Mouse (Mus musculus) heart, adult 2 months (tissue): ENCODE measurements around the gene Corin. TPM values are rescaled to one million over a fixed set of nuclear protein-coding genes. Genes with fewer than 3 reads are reported as not detected.
A peak's percentile ranks its signal among the peaks of the same experiment; 100 is the strongest.

Experiments used
- DNase-seq, 2 experiments: peaks; one replicate each; pipeline ENCODE4 v3.0.0; 2021
- H3K27ac ChIP-seq: fragments of 200-600 bp; 2 replicates; pipeline ENCODE4 v1.8.1; 2022
- H3K27me3 ChIP-seq: fragments of 200-500 bp; 2 replicates; pipeline ENCODE4 v1.6.1; 2012; ENCODE audit warnings: mild to moderate bottlenecking, low read length, inconsistent platforms, mixed read lengths; ENCODE audit not compliant: control insufficient read depth, insufficient read depth
- H3K36me3 ChIP-seq: fragments of 200-500 bp; 2 replicates; pipeline ENCODE4 v1.6.1; 2012; ENCODE audit warnings: low read length, inconsistent platforms; ENCODE audit not compliant: control insufficient read depth, insufficient read depth
- H3K4me1 ChIP-seq: fragments of 200-500 bp; 2 replicates; pipeline ENCODE4 v1.6.1; 2011; ENCODE audit warnings: low read length; ENCODE audit not compliant: control insufficient read depth, insufficient read depth
- H3K4me3 ChIP-seq: fragments of 200-600 bp; 2 replicates; pipeline ENCODE4 v1.8.1; 2022
- H3K79me2 ChIP-seq: fragments of 200-500 bp; replicated peaks from 2 replicates; pipeline ENCODE4 v1.6.1; 2012; ENCODE audit warnings: mild to moderate bottlenecking, inconsistent platforms, low read length, moderate library complexity, mixed read lengths; ENCODE audit not compliant: control insufficient read depth, insufficient read depth
- H3K9ac ChIP-seq: fragments of 200-500 bp; 2 replicates; pipeline ENCODE4 v1.6.1; 2012; ENCODE audit warnings: low read depth, mild to moderate bottlenecking, control low read depth, inconsistent platforms, low read length, mixed read lengths
- CTCF ChIP-seq: fragments of 200-600 bp; IDR thresholded peaks from 2 replicates; pipeline ENCODE4 v1.8.1; 2022; ENCODE audit warnings: antibody characterized with exemption, mild to moderate bottlenecking, moderate library complexity
- EP300 ChIP-seq: fragments of 200-500 bp; IDR thresholded peaks from 2 replicates; pipeline ENCODE4 v1.6.1; 2011; ENCODE audit warnings: low read depth, low read length, control low read depth; ENCODE audit not compliant: insufficient read depth
- POLR2A ChIP-seq: fragments of 200-500 bp; IDR thresholded peaks from 2 replicates; pipeline ENCODE4 v1.6.1; 2011; ENCODE audit warnings: mild to moderate bottlenecking, low read depth, low read length, control low read depth; ENCODE audit not compliant: insufficient read depth
- WGBS: fragments of 180-500 bp; shearing (Covaris S2); methylation state at CpG from one replicate; pipeline ENCODE4 v1.1.7; 2018; 5-methylcytosine and 5-hydroxymethylcytosine counted together
- intact Hi-C: fragments of 180-260 bp; cut with DNase I; formaldehyde crosslinking; loops from one replicate; pipeline ENCODE4 v1.15.1; 2025
- polyA plus RNA-seq: library from polyadenylated mRNA; depleted of rRNA; stranded (reverse); fragments of >200 nt; gene quantifications from 2 replicates; pipeline ENCODE4 v1.2.3, GENCODE M21; 2012
- total RNA-seq, 2 experiments: library from RNA; stranded (reverse); gene quantifications; 2 replicates each; pipeline ENCODE4 v1.2.3; 2021

Gene Corin
- total and polyA plus RNA-seq, 3 experiments: 42.3 to 173 (median 121) TPM

DNA sequence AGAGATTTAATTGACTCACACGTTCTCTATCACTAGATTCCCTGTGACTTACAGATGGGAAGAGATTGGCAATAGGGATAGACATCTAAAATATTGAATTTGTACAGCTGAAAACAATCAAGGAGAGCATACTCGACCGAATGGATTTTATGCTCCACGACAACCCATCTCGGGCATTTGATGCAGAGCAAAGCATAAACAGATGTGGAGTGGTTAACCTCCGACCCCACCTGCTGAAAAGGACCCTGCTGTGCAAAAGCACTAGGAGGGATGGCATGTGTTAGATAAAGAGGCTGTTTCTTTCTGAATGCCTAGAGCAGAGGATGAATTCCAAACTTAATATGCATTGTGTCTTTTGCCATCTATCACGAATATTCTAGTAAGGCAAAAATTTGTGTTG, 23.8 kb downstream of the Corin start:
- H3K36me3 ChIP-seq: no peaks in the 10 kb centered on the region
- no peak overlapping the region for H3K9ac ChIP-seq
- TF ChIP-seq EP300 (no peak), POLR2A (no peak), CTCF (no peak)
- WGBS: 65% methylated on average over 7 of the region's 7 CpGs
- no peak overlapping the region for H3K27ac ChIP-seq
- intact Hi-C loops: no loop called here
- DNase-seq: no peak
- no peaks in the 10 kb centered on the region for H3K27me3 ChIP-seq
- no peaks in the 10 kb centered on the region for H3K4me1 ChIP-seq
- H3K79me2 ChIP-seq: no peaks in the 10 kb centered on the region
- H3K4me3 ChIP-seq: no peak overlapping the region

- no peak for DNase-seq
- no peak overlapping the region for H3K4me3 ChIP-seq
- no peaks in the 10 kb centered on the region for H3K4me1 ChIP-seq
- no peak for TF ChIP-seq EP300
- TF ChIP-seq POLR2A: no peak
- no peak for TF ChIP-seq CTCF
- no peak overlapping the region for H3K27ac ChIP-seq
- H3K27me3 ChIP-seq: no peaks in the 10 kb centered on the region
- intact Hi-C loops: no loop called here
- peaks cover 12% of the 10 kb centered on the region for H3K36me3 ChIP-seq
- H3K79me2 ChIP-seq: no peaks in the 10 kb centered on the region
- 53% methylated on average over 12 of the region's 12 CpGs for WGBS
- H3K9ac ChIP-seq: no peak overlapping the region
These were observed 31.8 kb downstream of the Corin start for GRCm38 (mm10) chr5:72472317-72473009.

GRCm38 (mm10) chr5:72471746-72472145, 32.5 kb downstream of the Corin start:
- no peak overlapping the region for H3K4me3 ChIP-seq
- no peak overlapping the region for H3K27ac ChIP-seq
- H3K9ac ChIP-seq: no peak overlapping the region
- WGBS: 75% methylated on average over 7 of the region's 7 CpGs
- no peaks in the 10 kb centered on the region for H3K27me3 ChIP-seq
- no peaks in the 10 kb centered on the region; the same call in 1 of the 2 replicates for H3K79me2 ChIP-seq
- no peak for TF ChIP-seq CTCF
- no peak for TF ChIP-seq EP300
- TF ChIP-seq POLR2A: no peak
- no peaks in the 10 kb centered on the region for H3K4me1 ChIP-seq
- intact Hi-C loops: no loop called here
- peaks cover 12% of the 10 kb centered on the region for H3K36me3 ChIP-seq
- DNase-seq: no peak

- H3K36me3 ChIP-seq: no peaks in the 10 kb centered on the region; the same call in 1 of the 2 replicates
- H3K27me3 ChIP-seq: no peaks in the 10 kb centered on the region
- no peak overlapping the region for H3K4me3 ChIP-seq
- TF ChIP-seq CTCF (no peak), EP300 (no peak), POLR2A (no peak)
- no peak overlapping the region for H3K27ac ChIP-seq
- intact Hi-C loops: no loop called here
- no peak overlapping the region for H3K9ac ChIP-seq
- no peaks in the 10 kb centered on the region; the same call in 1 of the 2 replicates for H3K79me2 ChIP-seq
- no peaks in the 10 kb centered on the region for H3K4me1 ChIP-seq
- no peak for DNase-seq
- 76% methylated on average over 3 of the region's 3 CpGs for WGBS
These were observed 39.3 kb downstream of the Corin start for GRCm38 (mm10) chr5:72464932-72465331.

DNA sequence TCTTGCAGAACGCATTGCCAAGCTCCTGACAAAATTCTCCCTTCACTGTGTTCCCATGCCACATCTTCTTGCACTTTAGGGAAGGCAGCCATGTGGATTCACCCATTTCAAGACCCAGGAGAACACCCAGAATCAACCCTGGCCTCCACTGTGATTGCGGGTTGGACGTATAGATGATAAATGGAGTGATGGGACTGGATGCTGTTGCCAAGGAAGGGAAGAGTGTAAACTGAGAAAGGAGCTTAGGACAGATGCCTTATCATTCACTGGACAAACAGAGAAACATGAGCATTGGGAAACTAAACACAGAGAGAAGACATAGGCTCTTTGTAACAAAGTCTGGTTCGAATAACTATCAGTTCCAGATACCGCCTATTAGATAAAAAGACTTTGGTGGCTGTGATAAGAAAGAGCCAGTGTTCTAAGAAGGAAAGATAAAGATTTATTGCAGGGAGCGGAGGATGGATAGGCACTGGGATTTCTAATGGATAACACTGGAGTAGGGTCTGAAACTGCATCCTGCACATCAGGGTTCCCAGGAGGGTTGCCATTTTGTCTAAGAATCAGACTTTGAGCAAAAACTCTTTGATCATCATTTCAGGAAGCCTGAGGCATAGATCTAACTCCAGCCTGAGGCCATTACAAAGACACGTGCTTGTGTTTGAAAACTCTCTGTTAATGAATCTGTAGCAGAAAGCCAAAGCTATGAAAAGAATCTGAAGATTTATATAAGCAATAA, 44.7 kb downstream of the Corin start:
- TF ChIP-seq POLR2A (no peak), CTCF (no peak), EP300 (no peak)
- H3K27ac ChIP-seq: no peak overlapping the region
- no peak for DNase-seq
- no peaks in the 10 kb centered on the region for H3K4me1 ChIP-seq
- no peak overlapping the region for H3K9ac ChIP-seq
- no peaks in the 10 kb centered on the region for H3K27me3 ChIP-seq
- H3K36me3 ChIP-seq: peaks cover 11% of the 10 kb centered on the region
- H3K79me2 ChIP-seq: no peaks in the 10 kb centered on the region
- 72% methylated on average over 7 of the region's 7 CpGs for WGBS
- intact Hi-C loops: loop anchor here (5.0 kb wide), 1 partner anchor 33 kb away; no protein-coding TSS in a partner anchor
- no peak overlapping the region for H3K4me3 ChIP-seq

GRCm38 (mm10) chr5:72453690-72454089, 50.6 kb downstream of the Corin start:
- Histone ChIP-seq H3K4me1 (peaks cover 2% of the 10 kb centered on the region), H3K4me3 (no peak overlapping the region), H3K9ac (no peak overlapping the region), H3K27me3 (no peaks in the 10 kb centered on the region), H3K79me2 (no peaks in the 10 kb centered on the region), H3K27ac (peak overlapping the region; percentile 76), H3K36me3 (peaks cover 23% of the 10 kb centered on the region)
- DNase-seq: peak in 1 of 2 experiments; percentile 49
- WGBS: 41% methylated on average over 2 of the region's 2 CpGs
- intact Hi-C loops: no loop called here
- TF ChIP-seq POLR2A (no peak), EP300 (no peak), CTCF (no peak)
